Mouse (Mus musculus): ENCODE results near the gene Eif4ebp2. TPM values are rescaled to one million over a fixed set of nuclear protein-coding genes. Genes with fewer than 3 reads are reported as not detected.

The Eif4ebp2 gene
- 176 TPM for total RNA-seq (2023)

GRCm38 (mm10) chr10:61452645-61453044 is at the start of gene Eif4ebp2:
TSS of gene Eif4ebp2 (minus strand) at chr10:61452661.

GRCm38 (mm10) chr10:61475594-61476439 is 23.4 kb upstream of the Eif4ebp2 start, which contains the start of gene Lrrc20:
TSS of gene Lrrc20 (plus strand) at chr10:61475801.

GRCm38 (mm10) chr10:61417672-61418071 is 34.8 kb downstream of the Eif4ebp2 start, which contains the start of gene Nodal:
TSS of gene Nodal (plus strand) at chr10:61417972.

GRCm38 (mm10) chr10:61383021-61383714 is 69.3 kb downstream of the Eif4ebp2 start, which contains the start of gene Pald1:
TSS of gene Pald1 (minus strand) at chr10:61383530.

Other genes starting within 250 kb of the Eif4ebp2 start
- gene Adamts14, start 179.2 kb downstream of the Eif4ebp2 start, total RNA-seq (2023): 3.9 TPM
- 26.9 TPM for gene Prf1, start 154.8 kb downstream of the Eif4ebp2 start, total RNA-seq (2023)
- 0.44 TPM for gene Pald1, start 69.1 kb downstream of the Eif4ebp2 start, total RNA-seq (2023)
- gene Nodal, start 34.7 kb downstream of the Eif4ebp2 start, total RNA-seq (2023): not detected
- 7.2 TPM for gene Lrrc20, start 23.1 kb upstream of the Eif4ebp2 start, total RNA-seq (2023)
- gene Npffr1, start 142.8 kb upstream of the Eif4ebp2 start, total RNA-seq (2023): not detected
- gene Ppa1, start 195.9 kb upstream of the Eif4ebp2 start, total RNA-seq (2023): 25.5 TPM
- 181 TPM for gene Sar1a, start 227.6 kb upstream of the Eif4ebp2 start, total RNA-seq (2023)
- gene Tysnd1, start 242.9 kb upstream of the Eif4ebp2 start, total RNA-seq (2023): 22.1 TPM

All from CD4-positive naive resting alpha-beta T cell, adult 57 days (primary cell).